Mouse (Mus musculus) liver, embryonic 15.5 days (tissue): ENCODE results near the gene Tpcn1. TPM values are rescaled to one million over a fixed set of nuclear protein-coding genes. Genes with fewer than 3 reads are reported as not detected.

Experiments used
- ATAC-seq: fragments of 200-750 bp; cut with Nextera tagmentation; 2 replicates; pipeline ENCODE4 v1.8.0; 2017; ENCODE audit warnings: moderate number of reproducible peaks, mild to moderate bottlenecking, moderate library complexity; ENCODE audit not compliant: insufficient read depth
- H3K27ac ChIP-seq: fragments of 300-500 bp; sonication (generic); replicated peaks from 2 replicates; pipeline ENCODE4 v1.5.1; 2015; ENCODE audit warnings: mild to moderate bottlenecking, inconsistent platforms
- H3K27me3 ChIP-seq: fragments of 300-500 bp; sonication (generic); 2 replicates; pipeline ENCODE4 v1.6.1; 2015; ENCODE audit warnings: mild to moderate bottlenecking, inconsistent platforms
- H3K36me3 ChIP-seq: fragments of 300-500 bp; sonication (generic); replicated peaks from 2 replicates; pipeline ENCODE4 v1.6.1; 2015; ENCODE audit warnings: moderate library complexity, mild to moderate bottlenecking, inconsistent platforms
- H3K4me1 ChIP-seq: fragments of 300-500 bp; sonication (generic); replicated peaks from 2 replicates; pipeline ENCODE4 v1.6.1; 2015; ENCODE audit warnings: inconsistent platforms
- H3K4me2 ChIP-seq: fragments of 300-500 bp; sonication (generic); 2 replicates; pipeline ENCODE4 v1.6.1; 2015; ENCODE audit warnings: moderate library complexity, mild to moderate bottlenecking, inconsistent platforms
- H3K4me3 ChIP-seq: fragments of 300-500 bp; sonication (generic); replicated peaks from 2 replicates; pipeline ENCODE4 v1.5.1; 2015; ENCODE audit warnings: mild to moderate bottlenecking, inconsistent platforms
- H3K9ac ChIP-seq: fragments of 300-500 bp; sonication (generic); 2 replicates; pipeline ENCODE4 v1.6.1; 2015; ENCODE audit warnings: moderate library complexity, mild to moderate bottlenecking, inconsistent platforms
- H3K9me3 ChIP-seq: fragments of 300-500 bp; sonication (generic); replicated peaks from 2 replicates; pipeline ENCODE4 v1.6.1; 2016; ENCODE audit warnings: inconsistent platforms
- WGBS: fragments of 180-500 bp; shearing (Covaris S2); methylation state at CpG from one replicate; pipeline ENCODE4 v1.1.7; 2015; ENCODE audit warnings: mixed read lengths; ENCODE audit not compliant: insufficient replicate concordance; 5-methylcytosine and 5-hydroxymethylcytosine counted together
- polyA plus RNA-seq: library from polyadenylated mRNA; unstranded; fragments of >200 nt; fragmentation: Nextera tagmentation; extraction: Ambion mirVana; gene quantifications from 2 replicates; pipeline ENCODE4 v1.2.1, GENCODE M21; 2015

The Tpcn1 gene
- 22.7 and 26.4 TPM in 2 replicates for polyA plus RNA-seq

DNA sequence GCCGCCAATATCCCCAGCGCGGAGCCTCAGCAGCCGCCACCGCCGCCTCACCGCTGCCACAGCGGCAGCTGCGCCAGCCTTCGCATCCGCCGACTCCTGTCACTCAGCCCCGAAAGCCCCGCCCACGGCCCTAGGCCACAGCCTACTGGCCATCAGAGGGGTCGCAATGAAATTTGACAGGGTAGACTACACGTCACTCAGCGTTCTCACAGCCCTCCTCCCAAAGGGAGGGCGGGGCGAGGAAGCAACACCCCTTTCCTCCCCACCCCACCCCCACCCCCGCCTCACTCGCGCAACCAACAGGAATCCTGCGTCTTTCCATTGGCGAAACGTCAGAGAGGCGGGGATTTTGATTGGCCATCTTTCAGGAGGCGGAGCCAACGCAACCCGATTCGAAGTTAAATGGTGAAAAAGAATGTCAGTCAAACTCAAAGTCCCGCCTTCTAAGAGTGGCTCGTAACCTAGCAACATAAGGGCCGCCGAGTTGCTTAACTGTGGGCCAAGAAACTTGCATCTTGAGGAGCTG, at the start of gene Tpcn1, which contains the start of gene Iqcd:
Gene Tpcn1, minus strand, starts transcription at position 105 of the 526 bp plus-strand sequence.
Gene Iqcd, plus strand, starts transcription at position 448 of the 526 bp plus-strand sequence.
- H3K36me3 ChIP-seq: peaks cover 20% of the 10 kb centered on the region
- peak within 1 kb of the TSS; percentile 83 for H3K4me2 ChIP-seq
- peak within 1 kb of the TSS; percentile 93 for H3K9ac ChIP-seq
- no peaks in the 10 kb centered on the region for H3K27me3 ChIP-seq
- peak; percentile 91 for ATAC-seq
- H3K4me1 ChIP-seq: peaks cover 58% of the 10 kb centered on the region
- H3K9me3 ChIP-seq: no peaks in the 10 kb centered on the region
- peak within 1 kb of the TSS; percentile 89 for H3K4me3 ChIP-seq
- WGBS: under 1% methylated on average over 35 of the region's 35 CpGs
- H3K27ac ChIP-seq: peak within 1 kb of the TSS; percentile 95

DNA sequence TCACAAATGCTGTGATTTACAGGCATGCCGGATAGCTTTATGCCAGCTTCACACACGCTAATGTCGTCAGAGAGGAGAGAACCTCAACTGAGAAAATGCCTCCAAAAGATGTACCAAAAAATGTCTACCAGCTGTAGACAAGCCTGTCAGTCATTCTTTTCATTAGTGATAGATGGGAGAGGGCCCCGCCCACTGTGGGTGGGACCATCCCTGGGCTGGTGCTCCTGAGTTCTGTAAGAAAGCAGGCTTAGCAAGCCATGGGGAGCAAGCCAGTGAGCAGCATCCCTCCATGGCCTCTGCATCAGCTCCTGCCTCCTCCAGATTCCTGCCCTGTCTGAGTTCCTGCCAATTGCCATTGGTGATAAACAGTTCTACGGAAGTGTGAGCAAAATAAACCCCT, 47.2 kb upstream of the Tpcn1 start:
- WGBS: 62% methylated on average over 5 of the region's 5 CpGs
- no peak overlapping the region for H3K27ac ChIP-seq

DNA sequence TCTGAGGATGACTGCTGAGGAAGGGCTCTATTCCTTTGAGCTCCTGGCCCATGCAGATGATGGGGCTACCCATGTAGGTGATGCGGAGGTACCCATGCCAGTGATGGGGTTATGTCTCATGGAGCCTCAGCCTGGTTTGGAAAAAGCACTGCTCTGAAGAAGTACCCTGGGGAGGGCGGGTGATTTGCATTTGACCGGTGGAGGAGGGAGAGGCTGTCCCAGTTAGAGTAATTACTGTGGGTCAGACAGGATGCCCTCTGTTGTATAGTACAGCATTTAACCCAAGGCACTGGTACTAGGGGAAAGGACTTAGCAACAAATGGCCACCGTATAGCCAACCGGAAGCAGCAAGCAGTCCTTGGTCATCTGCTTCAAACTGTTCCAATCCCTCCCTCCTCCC, 46.4 kb upstream of the Tpcn1 start:
- Histone ChIP-seq H3K9ac (no peak overlapping the region), H3K4me3 (no peak overlapping the region), H3K27me3 (peaks cover 49% of the 10 kb centered on the region), H3K9me3 (no peaks in the 10 kb centered on the region), H3K27ac (no peak overlapping the region), H3K4me1 (no peaks in the 10 kb centered on the region), H3K4me2 (no peak overlapping the region), H3K36me3 (no peaks in the 10 kb centered on the region)
- WGBS: 36% methylated on average over 5 of the region's 5 CpGs
- no peak for ATAC-seq

More for the DNA sequence above, 47.2 kb upstream of the Tpcn1 start:
- H3K4me2 ChIP-seq: no peak overlapping the region
- no peaks in the 10 kb centered on the region for H3K36me3 ChIP-seq
- H3K9me3 ChIP-seq: no peaks in the 10 kb centered on the region
- ATAC-seq: no peak
- H3K4me3 ChIP-seq: no peak overlapping the region
- H3K27me3 ChIP-seq: peaks cover 41% of the 10 kb centered on the region
- H3K9ac ChIP-seq: no peak overlapping the region
- H3K4me1 ChIP-seq: no peaks in the 10 kb centered on the region

DNA sequence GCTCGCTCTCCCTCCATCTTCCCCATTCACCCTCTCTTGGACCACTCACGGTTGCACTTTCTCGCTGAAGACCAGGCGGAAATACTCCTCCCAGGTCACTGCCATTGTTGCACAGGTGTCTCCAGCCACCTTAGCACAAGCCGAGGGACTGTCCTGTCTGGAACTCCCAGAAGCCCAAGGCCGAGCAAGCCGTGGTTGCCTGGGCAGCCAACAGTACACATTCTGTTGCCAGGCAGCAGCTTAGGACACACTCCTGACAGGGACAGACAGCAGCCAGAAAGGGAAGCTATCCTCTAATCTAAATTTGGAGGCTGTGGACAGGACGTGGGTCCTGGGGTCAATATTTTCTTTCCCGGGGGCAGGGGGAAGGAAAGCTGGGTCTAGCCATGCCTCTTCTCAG, 45.7 kb upstream of the Tpcn1 start, which contains the start of gene Cfap73:
Gene Cfap73, minus strand, starts transcription at position 105 of the 400 bp plus-strand sequence.
- Histone ChIP-seq H3K36me3 (no peaks in the 10 kb centered on the region), H3K9me3 (no peaks in the 10 kb centered on the region), H3K27me3 (peaks cover 53% of the 10 kb centered on the region), H3K4me2 (no peak within 1 kb of the TSS), H3K4me1 (no peaks in the 10 kb centered on the region), H3K9ac (no peak within 1 kb of the TSS), H3K4me3 (no peak within 1 kb of the TSS), H3K27ac (no peak within 1 kb of the TSS)
- WGBS: 42% methylated on average over 9 of the region's 9 CpGs
- no peak for ATAC-seq

DNA sequence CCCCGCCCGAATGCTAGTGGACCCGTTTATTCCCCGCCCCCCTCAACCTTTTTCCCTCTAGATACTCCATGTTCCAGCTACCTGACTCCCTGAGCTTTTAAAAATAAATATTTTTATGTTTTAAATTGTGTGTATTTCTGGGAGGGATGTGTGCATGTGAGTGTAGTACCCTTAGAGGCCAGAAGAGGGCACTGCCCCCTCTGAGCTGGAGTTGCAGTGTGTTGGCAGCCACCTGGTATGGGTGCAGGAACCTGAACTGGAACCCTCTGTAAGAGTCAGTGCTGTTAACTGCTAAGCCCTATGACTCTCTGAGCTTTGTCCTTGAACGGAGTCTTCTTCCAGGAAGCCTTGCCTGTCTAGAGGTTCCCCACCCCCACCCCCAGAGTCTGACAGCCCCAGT, 43.4 kb upstream of the Tpcn1 start:
- H3K27ac ChIP-seq: no peak overlapping the region
- no peak overlapping the region for H3K4me2 ChIP-seq
- peaks cover 53% of the 10 kb centered on the region for H3K27me3 ChIP-seq
- no peak overlapping the region for H3K9ac ChIP-seq
- H3K4me1 ChIP-seq: peaks cover 5% of the 10 kb centered on the region; the same call in 1 of the 2 replicates
- WGBS: 78% methylated on average over 5 of the region's 5 CpGs
- peaks cover 6% of the 10 kb centered on the region for H3K36me3 ChIP-seq
- H3K9me3 ChIP-seq: no peaks in the 10 kb centered on the region
- no peak for ATAC-seq
- no peak overlapping the region for H3K4me3 ChIP-seq

DNA sequence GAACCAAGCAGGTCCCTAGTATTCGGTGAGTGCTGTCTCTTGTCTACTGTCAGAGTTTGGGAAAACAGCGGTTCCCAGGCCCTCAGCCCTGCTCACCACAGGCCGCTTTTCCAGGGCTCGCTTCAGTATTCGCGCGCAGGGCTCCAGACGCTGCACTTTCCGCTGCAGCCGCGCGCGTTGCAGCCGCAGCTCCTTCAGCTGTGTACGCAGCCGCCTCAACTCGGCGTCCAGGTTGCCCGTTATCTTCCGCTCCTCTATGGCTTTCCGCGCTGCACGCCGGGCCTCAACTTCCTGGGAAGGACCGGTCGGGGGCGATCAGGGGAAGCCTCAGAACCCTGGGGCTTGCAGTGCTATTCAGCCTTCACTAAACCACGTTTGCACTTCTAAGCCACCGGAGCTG, 42.7 kb upstream of the Tpcn1 start:
- Histone ChIP-seq H3K27me3 (peaks cover 53% of the 10 kb centered on the region), H3K4me2 (no peak overlapping the region), H3K4me3 (no peak overlapping the region), H3K4me1 (peaks cover 5% of the 10 kb centered on the region; the same call in 1 of the 2 replicates), H3K36me3 (peaks cover 14% of the 10 kb centered on the region), H3K9ac (no peak overlapping the region), H3K9me3 (no peaks in the 10 kb centered on the region), H3K27ac (no peak overlapping the region)
- no peak for ATAC-seq
- 7% methylated on average over 29 of the region's 29 CpGs for whole genome bisulfite sequencing

DNA sequence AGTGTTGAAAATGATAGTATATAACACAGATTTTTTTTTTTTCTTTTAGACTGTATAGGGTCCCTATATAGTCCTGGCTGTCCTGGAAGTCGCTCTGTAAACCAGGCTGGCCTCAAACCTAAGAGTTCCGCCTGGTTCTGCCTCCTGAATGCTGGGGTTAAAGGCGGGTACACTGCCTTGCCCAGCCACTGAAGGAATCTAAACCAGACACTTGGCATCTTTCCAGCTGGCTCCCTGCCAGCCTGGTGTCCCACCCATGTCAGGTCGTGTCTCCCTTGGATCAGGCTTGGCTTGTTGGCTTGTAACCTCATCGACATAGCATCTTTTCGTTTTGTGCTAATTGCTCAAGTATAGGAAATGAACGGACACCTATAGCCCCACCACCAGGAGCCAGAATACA, 40.2 kb upstream of the Tpcn1 start:
- WGBS: 56% methylated on average over 7 of the region's 7 CpGs
- no peak for ATAC-seq

DNA sequence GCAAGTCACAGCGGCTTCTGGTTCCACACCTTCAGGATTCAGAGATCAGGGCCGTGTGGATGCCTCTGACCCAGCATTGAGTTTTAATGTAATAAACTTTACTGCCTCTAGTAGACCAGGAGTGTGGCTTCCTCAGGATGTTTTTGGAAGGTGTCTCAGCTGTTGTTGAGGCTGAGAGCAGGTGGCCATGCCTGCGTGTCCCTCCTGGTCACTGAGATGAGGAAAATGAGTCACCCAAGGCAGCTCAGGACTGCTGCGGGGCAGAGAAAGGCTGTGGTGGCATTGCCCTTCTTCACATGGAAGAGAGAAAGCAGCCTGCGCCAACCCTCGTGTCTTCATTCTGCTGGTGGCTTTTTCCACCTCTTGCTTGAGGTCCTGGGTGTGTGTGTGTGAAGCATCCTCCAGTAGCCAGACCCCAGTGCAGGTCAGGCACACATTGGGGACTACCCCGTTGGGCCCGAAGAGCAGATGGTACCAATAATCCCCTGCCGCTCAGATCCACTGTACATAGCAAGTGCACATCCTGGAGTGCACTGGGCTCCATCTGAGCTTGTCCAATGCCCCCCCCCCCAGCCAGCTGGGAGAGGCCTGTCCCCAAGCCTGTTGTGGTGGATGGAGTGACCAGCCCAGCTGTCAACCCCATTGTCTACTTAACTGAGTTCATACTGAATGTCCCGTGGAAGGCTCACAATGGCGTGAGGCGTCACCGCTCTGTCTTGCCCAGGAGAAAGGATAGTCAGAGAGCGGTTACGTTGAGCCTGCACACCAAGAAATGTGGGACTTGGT, 39.2 kb upstream of the Tpcn1 start:
- H3K27me3 ChIP-seq: peaks cover 32% of the 10 kb centered on the region
- H3K4me1 ChIP-seq: peaks cover 5% of the 10 kb centered on the region; the same call in 1 of the 2 replicates
- no peak overlapping the region for H3K9ac ChIP-seq
- no peak overlapping the region for H3K27ac ChIP-seq
- ATAC-seq: no peak
- H3K4me3 ChIP-seq: no peak overlapping the region
- H3K9me3 ChIP-seq: no peaks in the 10 kb centered on the region
- WGBS: 81% methylated on average over 15 of the region's 15 CpGs
- no peak overlapping the region for H3K4me2 ChIP-seq
- H3K36me3 ChIP-seq: peaks cover 46% of the 10 kb centered on the region

More for the DNA sequence above, 40.2 kb upstream of the Tpcn1 start:
- Histone ChIP-seq H3K4me3 (no peak overlapping the region), H3K27me3 (peaks cover 40% of the 10 kb centered on the region), H3K9me3 (no peaks in the 10 kb centered on the region), H3K9ac (no peak overlapping the region), H3K36me3 (peaks cover 37% of the 10 kb centered on the region), H3K4me1 (peaks cover 5% of the 10 kb centered on the region; the same call in 1 of the 2 replicates), H3K4me2 (no peak overlapping the region), H3K27ac (no peak overlapping the region)

DNA sequence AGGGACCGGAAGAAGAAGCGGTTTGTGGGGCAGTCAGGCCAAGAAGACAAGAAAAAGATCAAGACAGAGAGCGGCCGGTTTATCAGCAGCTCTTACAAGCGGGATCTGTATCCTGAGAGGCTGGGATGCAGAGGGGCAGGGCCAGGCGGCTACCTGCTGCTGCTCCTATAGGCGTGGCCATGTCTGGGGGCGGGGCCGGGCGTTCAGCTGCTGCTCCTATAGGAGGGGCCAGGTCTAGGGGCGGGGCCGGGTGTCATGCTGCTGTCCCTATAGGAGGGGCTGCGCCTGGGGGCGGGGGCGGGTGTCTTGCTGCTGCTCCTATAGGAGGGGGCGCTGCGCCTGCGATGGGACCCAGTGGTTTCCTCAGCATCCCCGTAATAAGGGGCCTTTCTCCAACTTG, 37.9 kb upstream of the Tpcn1 start:
- Histone ChIP-seq H3K4me1 (peaks cover 5% of the 10 kb centered on the region; the same call in 1 of the 2 replicates), H3K4me3 (no peak overlapping the region), H3K27me3 (peaks cover 19% of the 10 kb centered on the region), H3K9me3 (no peaks in the 10 kb centered on the region), H3K36me3 (peaks cover 57% of the 10 kb centered on the region), H3K9ac (no peak overlapping the region), H3K4me2 (no peak overlapping the region), H3K27ac (no peak overlapping the region)
- 54% methylated on average over 19 of the region's 19 CpGs for WGBS
- no peak for ATAC-seq

DNA sequence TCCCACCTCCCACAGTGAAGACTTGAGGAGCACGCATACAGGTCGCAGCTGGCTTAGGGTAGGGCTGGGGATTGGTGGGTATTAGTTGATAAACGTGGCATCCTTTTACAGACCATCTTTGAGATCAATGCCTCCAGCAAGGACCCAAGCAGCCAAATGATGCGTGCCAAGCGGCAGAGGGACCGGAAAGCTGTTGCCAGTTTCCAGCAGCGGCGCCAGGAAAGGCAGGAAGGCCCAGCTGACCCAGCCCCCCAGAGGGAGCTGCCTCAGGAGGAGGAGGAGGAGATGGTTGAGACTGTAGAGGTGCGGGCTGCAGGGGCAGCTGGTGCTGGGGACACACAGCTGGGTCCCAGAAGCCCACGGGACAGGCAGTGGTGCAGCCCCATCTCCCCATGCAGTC, 36.0 kb upstream of the Tpcn1 start:
- no peak for ATAC-seq
- no peaks in the 10 kb centered on the region for H3K9me3 ChIP-seq
- no peak overlapping the region for H3K9ac ChIP-seq
- H3K27ac ChIP-seq: no peak overlapping the region
- H3K27me3 ChIP-seq: no peaks in the 10 kb centered on the region
- WGBS: 85% methylated on average over 10 of the region's 10 CpGs
- H3K4me2 ChIP-seq: no peak overlapping the region
- H3K4me3 ChIP-seq: no peak overlapping the region
- H3K36me3 ChIP-seq: peaks cover 76% of the 10 kb centered on the region
- peaks cover 5% of the 10 kb centered on the region; the same call in 1 of the 2 replicates for H3K4me1 ChIP-seq

DNA sequence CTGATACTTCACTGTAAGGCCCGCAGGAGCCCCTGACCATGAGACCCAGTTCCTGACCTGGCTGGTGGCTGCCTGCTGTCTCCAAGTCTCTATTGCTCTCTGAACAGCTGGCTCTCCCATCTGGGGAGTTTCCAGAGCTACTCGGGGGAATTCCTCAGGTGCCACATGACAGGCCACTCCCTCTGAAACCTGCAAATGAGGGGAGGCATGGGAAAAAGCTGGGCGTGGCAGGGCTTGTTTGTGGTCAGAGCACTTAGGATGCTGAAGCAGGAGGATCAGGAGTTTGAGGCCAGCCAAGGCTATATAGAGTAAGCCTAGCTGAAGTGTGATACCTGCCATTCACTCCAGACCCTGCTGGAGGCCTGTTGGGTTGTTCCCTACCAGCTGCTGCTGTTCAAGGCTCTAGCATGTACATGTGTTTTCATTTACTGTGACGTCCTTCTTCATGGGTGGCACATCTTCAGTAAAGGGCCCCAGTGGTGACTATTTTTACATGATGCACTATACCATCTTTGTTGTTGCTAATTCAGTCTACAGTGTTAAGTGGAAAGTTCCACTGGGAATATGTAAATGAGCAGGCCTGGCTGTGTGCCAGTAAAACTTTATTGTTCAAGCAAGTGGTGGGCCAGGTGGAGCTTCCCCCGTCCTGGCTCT, 33.9 kb upstream of the Tpcn1 start:
- Histone ChIP-seq H3K4me1 (no peaks in the 10 kb centered on the region), H3K4me2 (no peak overlapping the region), H3K4me3 (no peak overlapping the region), H3K9me3 (no peaks in the 10 kb centered on the region), H3K27ac (no peak overlapping the region), H3K27me3 (no peaks in the 10 kb centered on the region), H3K9ac (no peak overlapping the region), H3K36me3 (peaks cover 93% of the 10 kb centered on the region)
- no peak for ATAC-seq
- WGBS: 74% methylated on average over 5 of the region's 5 CpGs
